Mouse (Mus musculus) embryonic fibroblast, embryonic 13.5 days (primary cell): ENCODE results near the gene Cox4i2.
A peak's percentile ranks its signal among the peaks of the same experiment; 100 is the strongest.

Source experiments
- CTCF ChIP-seq: IDR thresholded peaks from 2 replicates; pipeline ENCODE4 v1.5.1; 2011; ENCODE audit warnings: mild to moderate bottlenecking, control low read depth, low read length, moderate library complexity, borderline replicate concordance; ENCODE audit not compliant: insufficient read depth
- POLR2A ChIP-seq: IDR thresholded peaks from 2 replicates; pipeline ENCODE4 v1.6.1; 2011; ENCODE audit warnings: low read depth, mild to moderate bottlenecking, control low read depth, low read length, moderate library complexity

GRCm38 (mm10) chr2:152737306-152738221 lies 16.4 kb upstream of the Cox4i2 start:
- TF ChIP-seq CTCF (no peak), POLR2A (peak; percentile 39)
